Mouse (Mus musculus) kidney, adult 8-10 months (tissue): ENCODE measurements at regions not wholly inside any gene's neighbourhood (a gene's known extent, or its start where the extent isn't known, plus 50 kb on each side); places are given as distances from the start of the nearest gene placed in this dataset.
A peak's percentile ranks its signal among the peaks of the same experiment; 100 is the strongest.

Source experiments
- DNase-seq, 2 experiments: peaks; one replicate each; pipeline ENCODE4 v3.0.0; 2022

GRCm38 (mm10) chr5:103305716-103306447, 94.7 kb upstream of the Mapk10 start:
- DNase-seq = no peak

GRCm38 (mm10) chr5:103304975-103305374, 93.8 kb upstream of the Mapk10 start:
- DNase-seq = no peak

GRCm38 (mm10) chr5:103302744-103303143, 91.6 kb upstream of the Mapk10 start:
- no peak for DNase-seq

- DNase-seq = no peak
Measured at GRCm38 (mm10) chr5:103301303-103301702, 90.2 kb upstream of the Mapk10 start.

- no peak for DNase-seq
Measured at GRCm38 (mm10) chr5:103293953-103294352, 82.8 kb upstream of the Mapk10 start.

- no peak for DNase-seq
Measured at GRCm38 (mm10) chr5:103291691-103292090, 80.6 kb upstream of the Mapk10 start.

- no peak for DNase-seq
Measured at GRCm38 (mm10) chr5:103291219-103291618, 80.1 kb upstream of the Mapk10 start.

GRCm38 (mm10) chr5:103269206-103269605, 58.1 kb upstream of the Mapk10 start:
- DNase-seq = no peak

- DNase-seq = no peak
Measured at GRCm38 (mm10) chr5:103264903-103265302, 53.8 kb upstream of the Mapk10 start.

GRCm38 (mm10) chr5:103261406-103261805, 50.3 kb upstream of the Mapk10 start:
- DNase-seq = peak; percentile 55 to 73
